Mouse (Mus musculus) gastrocnemius, postnatal 14 days (tissue): ENCODE measurements around the gene Trim2. TPM values are rescaled to one million over a fixed set of nuclear protein-coding genes. Genes with fewer than 3 reads are reported as not detected.

Experiments used
- DNase-seq: peaks from one replicate; pipeline ENCODE4 v3.0.0; 2021; ENCODE audit warnings: mixed read lengths
- intact Hi-C: fragments of 180-260 bp; cut with DNase I; formaldehyde crosslinking; loops from one replicate; pipeline ENCODE4 v1.15.1; 2025; ENCODE audit warnings: low total_unique reads
- total RNA-seq, 2 experiments: library from RNA; stranded (reverse); gene quantifications; 2 replicates each; pipeline ENCODE4 v1.2.3; 2021

The Trim2 gene
- total RNA-seq, 2 experiments from 2014 or later, result 4.9 to 5.4 TPM

DNA sequence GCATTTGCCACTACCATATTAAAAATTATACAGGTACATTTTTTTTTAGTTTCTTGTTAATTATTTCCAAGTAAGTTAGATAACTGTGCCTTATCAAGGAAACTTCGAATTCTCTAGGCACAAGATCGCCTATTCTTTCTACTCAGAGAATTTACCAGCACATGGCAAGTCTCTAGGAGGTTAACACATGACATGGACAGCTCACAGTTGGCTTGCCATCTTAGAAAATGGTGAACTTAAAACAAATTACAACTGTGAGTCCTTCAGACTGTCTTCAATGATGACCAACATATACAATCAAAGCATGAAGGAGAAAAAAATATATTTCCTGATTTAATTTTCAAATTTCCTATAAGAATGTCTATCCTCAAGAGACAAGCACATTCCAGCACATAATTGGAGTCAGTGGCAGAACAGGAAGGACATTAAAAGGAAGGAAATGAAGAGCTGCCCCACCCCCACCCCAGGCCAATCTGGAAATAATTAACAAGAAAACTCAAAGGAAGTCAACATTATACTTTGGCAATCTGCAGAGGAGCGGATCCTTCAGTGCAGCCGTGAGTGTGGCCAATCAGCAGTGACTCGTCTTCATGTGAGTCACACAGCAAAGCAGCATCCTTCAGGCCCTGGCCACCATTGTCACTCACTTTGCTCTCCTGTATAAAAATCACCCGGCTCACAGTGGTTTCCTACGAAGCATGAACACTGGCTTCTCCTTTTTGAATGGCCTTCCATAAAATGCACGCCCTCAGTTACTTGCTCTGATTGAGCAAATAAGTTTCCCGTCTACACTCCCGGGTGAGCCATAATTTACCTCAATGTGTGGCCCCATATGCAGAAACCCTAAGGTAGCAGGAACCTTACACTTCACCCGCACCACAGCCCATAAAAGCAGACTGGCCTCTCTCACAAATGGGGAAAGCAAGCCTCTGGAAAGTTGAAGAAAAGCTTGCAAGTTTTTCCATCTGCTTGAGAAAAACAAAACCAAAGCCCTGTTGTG lies 177.5 kb downstream of the Trim2 start:
- DNase-seq, result no peak
- intact Hi-C loops, result no loop called here

DNA sequence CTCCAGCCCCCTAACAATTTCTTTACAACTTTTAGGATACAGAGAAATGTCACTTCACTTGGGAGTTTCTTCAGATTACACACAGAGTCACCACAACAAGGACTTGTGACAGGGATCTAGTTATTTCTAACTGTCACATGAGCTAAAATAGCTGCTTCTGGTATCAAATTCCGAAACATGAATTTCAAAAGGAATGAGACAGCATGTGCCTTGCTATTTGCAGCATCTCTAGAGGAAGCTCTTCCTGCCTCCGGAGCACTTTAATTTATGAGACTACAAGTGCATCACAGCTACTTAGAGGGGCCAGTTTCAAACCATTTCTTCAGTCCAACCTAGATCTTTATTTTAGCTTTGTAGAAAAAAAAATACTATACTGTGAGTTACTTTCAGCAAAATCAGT lies 179.2 kb downstream of the Trim2 start:
- no peak for DNase-seq
- intact Hi-C loops, result no loop called here

DNA sequence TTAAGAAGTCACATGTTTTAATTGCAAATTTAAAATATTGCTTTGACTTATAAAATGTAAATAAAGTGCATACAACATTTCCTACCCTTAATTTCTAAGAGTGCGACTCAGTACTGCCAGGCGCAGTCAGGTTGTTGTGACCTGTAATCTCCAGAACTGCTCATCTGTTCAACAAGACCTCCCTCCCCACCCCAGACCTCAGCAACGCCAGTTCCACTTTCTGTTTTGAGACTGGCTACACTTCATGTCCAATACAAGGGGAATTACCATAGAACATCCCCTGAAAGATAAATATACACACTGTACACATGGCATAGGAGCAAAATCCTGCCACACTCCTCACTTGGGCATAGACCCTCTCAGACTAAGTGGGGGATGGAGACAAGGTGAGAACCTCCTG lies 180.0 kb downstream of the Trim2 start:
- DNase-seq, result no peak
- intact Hi-C loops, result no loop called here

DNA sequence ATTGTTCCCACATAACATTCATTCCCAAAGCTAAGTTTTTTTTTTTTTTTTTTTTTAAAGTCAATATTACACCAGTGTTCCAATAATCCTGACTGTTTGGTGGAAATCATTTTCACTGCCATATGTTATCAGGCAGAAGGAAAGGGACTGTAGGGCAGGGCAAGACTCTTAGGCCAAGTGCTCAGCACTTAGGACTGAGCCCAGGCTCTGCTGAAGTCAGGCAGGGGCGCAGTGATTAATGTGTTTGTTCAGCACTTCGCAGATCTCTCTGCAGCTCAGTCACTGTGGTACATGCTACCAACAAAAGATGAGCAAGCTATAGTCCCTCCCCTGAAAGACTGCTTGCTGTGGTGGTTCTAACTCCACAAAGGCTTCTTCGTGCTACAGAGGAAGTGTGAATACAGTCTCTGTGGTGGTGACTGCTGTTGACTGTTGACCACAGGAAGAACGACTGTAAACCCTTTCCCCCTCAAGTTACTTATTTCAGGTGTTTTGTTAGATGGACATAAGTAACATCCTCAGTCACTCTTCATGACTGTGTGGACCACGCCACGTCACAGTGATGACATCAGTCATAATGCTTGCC lies 180.9 kb downstream of the Trim2 start:
- intact Hi-C loops, result loop anchor here (2.0 kb wide), 1 partner anchor 177 kb away; no protein-coding TSS in a partner anchor
- DNase-seq, result no peak

DNA sequence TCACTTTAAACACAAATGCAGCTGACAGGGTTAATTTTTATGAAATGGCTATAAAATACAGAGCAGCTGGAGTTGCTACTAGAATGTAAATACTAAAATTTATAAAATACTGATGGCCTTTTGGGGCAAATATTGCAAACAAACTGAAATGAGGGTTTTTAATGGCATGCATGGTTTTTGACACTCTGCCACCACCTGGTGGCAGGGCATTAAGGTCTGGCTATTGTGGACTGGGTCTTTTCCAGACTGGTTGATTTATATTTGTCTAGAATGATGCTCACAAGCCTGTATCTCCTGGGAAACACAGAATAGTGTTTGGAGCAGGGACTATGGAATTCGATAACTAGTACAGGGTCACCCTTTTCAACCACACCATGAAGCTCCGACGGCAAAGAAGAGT lies 183.2 kb downstream of the Trim2 start:
- intact Hi-C loops, result no loop called here
- no peak for DNase-seq

DNA sequence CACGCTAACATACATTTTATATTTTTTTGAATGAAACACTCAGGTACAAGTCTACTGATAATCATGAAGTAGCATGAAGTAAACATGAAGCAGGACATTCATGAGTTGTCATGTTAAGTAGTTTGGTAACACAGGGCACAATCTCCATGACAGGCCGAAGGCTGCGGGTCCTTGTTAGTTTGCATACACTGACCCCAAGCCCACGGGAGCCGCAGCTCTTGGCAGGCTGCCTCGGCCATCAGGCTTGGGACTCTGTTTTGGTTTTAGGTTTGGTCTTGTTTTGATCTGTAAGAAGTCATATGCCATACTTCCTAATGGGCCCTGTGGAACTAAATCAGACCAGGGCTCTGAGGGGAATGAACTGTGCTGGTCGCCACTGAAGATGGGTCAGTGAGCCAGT lies 188.0 kb downstream of the Trim2 start:
- DNase-seq, result no peak
- intact Hi-C loops, result no loop called here

DNA sequence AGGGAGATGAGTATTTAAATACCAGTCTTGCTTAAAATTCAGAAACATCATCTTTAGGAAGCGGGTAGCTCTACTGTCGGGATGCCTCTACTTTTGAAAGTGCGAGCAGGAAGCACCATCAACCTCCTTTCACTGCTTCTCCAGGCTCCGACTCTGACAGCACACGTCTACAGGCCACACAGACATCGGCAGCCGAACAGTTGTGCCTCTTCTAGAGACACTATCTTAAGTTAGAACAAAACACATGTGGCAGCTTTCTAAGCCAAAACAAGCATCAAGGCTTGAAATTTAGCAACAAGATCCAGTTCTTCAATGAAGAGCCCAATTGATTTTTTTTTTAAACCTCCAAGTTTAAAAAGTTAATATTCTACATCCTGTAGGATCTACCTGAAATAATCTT lies 188.5 kb downstream of the Trim2 start:
- intact Hi-C loops, result no loop called here
- DNase-seq, result no peak

Other genes starting within 250 kb of the Trim2 start
- gene Mnd1, start 151.1 kb downstream of the Trim2 start, total RNA-seq, result 1 to 10 TPM; 3.8 to 5.7 TPM
- gene Gm6525, start 132.8 kb downstream of the Trim2 start, total RNA-seq, result not detected
- gene Fhdc1, start 173.6 kb upstream of the Trim2 start, total RNA-seq, result under 1 TPM; 0.24 to 0.55 TPM